Mouse (Mus musculus): ENCODE measurements around the gene Neurl3.
A peak's percentile ranks its signal among the peaks of the same experiment; 100 is the strongest.

The Neurl3 gene

DNA sequence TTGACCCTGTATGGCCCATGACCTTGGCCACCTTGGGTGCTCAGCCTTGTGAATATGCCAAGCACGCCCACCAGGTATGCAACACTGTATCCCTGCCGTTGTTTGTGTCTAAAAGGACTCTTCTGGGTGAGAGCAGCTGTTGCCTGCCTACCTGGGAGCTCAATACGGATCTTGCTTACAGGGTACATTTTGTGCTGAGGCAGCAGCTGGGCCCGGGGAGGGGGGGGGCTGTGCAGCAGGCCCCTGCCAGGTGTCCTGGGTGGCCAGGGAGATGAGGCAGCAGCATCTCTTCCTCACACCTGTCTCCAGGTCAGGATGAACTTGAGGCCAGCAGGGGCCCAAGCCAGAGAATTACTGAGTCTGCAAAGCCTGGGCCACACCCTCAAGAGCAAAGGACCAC, 23.6 kb upstream of the Neurl3 start:
- no peak for DNase-seq (ENCODE audit: low spot score in 2 of 2)

DNA sequence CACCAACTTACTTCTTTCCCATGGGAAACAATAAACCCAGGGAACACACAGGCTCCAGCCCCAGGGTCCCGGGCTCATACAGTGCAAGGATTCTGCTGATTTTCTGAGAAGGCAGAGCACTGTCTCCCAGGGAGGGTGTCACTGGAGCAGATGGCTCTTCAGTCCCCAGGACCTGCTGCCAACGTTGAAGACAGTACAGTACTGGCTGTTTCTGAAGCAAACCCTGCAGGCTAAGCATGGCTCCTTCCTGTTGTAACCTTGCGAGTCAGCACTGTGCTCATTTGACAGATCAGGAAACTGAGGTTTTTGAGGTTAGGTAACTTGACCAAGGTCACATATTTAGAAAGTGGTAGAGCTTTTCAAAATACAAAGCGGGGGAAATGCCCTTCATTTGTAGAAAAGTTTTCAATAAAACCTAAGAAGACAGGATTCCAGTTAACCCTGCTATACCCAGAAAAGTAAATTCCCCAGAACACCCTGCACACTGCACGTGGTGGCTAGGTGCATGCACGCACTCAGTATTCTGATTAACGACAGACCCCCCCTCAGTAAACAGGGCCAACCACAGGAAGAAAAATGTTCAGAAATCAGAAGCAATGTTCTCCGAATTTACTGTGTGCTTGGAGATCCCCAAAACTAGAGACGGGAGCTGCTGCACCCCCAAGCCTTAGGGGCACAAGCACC, 22.1 kb upstream of the Neurl3 start:
- DNase-seq (ENCODE audit: low spot score in 2 of 2), result no peak

DNA sequence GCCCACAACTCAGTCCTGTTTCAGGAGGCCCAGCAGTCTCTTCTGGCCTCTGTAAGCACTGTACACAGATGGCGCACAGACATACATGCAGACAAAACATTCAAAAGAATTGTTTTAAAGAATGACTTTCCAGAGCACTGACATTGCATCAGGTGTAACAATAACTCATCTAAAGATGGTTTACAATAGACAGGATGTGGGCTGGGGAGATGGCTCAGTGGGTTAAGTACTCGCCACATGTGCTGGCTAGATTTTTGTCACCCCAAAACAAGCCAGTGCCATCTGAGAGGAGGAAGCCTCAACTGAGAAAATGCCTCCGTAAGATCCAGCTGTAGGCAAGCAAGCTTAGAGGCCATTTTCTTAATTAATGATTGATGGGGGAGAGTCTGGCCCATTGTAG, 19.9 kb upstream of the Neurl3 start:
- DNase-seq (ENCODE audit: low spot score in 2 of 2), result no peak

DNA sequence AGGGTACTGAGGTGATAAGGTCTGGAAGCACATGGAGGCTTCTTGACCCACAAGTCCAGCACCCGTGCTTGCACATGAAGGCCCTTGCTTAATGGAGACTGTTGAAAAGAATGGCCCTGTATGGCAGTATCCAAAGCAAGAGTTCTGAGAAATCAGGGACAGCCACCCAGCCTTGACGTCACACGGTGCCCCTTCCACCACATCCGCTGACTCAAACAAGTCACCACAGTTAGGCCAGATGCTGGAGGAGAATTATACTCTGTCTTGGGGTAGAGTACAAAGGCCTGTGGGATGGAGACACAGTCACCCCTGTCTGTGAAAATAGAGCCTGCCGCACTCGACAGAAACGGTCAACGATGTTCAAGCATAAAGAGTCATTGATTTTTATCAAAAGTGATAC, 19.0 kb upstream of the Neurl3 start:
- DNase-seq (ENCODE audit: low spot score in 2 of 2), result no peak

DNA sequence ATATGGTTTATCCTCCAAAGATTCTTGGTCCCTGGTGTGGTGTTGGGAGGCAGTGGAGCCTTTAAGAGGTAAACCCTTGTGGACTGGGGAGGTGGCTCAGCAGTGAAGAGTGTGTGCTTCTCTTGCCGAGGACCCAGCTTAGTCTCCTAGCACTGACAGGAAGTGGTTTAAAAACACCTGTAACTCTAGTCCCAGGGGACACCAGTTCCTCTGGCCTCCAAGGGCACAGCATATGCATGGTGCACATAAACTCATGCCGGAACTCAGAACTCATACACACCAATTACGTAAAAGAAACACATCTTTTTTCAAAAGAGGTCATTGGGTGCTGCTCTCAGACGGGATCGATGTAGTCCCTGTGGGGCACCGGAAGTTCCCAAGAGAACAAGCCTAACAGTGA, 7.4 kb upstream of the Neurl3 start:
- DNase-seq (ENCODE audit: low spot score in 2 of 2), result no peak

DNA sequence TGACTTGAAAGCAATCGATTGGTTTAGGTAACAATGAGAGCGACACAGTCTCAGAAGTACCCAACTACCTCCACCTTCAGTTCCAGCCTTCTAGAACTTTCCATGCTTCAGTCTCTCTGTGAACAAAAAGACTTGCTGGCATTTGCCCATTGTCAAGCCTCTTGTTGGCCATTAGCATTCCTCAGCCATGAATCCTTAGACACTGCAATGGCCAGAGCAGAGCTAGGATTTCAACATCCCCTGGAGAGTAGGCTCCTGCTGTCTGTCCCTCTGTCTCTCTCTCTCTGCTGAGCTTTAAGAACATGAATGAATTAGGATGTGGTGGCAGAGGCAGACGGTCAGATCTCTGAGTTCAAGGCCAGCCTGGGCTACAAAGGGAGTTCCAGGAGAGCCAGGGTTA, 6.5 kb upstream of the Neurl3 start:
- DNase-seq (ENCODE audit: low spot score in 2 of 2), result no peak

DNA sequence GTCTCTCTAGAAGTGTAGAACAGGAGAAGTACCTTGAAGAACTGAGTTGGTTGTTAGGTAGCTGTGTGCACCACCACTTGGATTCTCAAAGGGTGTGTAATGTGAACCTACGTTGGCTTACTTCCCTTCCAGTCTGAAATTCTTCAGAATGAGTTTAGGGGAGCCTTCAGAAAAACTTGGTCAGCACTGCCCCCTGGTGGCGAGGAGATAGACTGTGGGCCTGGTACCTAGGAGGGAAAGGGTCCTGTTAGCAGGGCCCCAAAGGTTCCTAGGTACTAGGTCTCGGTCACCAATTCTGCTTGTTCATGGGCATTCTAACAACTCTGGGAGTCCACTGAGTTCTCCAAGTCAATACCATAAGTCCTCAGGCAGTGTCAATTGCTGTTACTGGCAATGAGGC, 4.7 kb upstream of the Neurl3 start:
- DNase-seq (ENCODE audit: low spot score in 2 of 2), result peak in 1 of 2 experiments; percentile 77

DNA sequence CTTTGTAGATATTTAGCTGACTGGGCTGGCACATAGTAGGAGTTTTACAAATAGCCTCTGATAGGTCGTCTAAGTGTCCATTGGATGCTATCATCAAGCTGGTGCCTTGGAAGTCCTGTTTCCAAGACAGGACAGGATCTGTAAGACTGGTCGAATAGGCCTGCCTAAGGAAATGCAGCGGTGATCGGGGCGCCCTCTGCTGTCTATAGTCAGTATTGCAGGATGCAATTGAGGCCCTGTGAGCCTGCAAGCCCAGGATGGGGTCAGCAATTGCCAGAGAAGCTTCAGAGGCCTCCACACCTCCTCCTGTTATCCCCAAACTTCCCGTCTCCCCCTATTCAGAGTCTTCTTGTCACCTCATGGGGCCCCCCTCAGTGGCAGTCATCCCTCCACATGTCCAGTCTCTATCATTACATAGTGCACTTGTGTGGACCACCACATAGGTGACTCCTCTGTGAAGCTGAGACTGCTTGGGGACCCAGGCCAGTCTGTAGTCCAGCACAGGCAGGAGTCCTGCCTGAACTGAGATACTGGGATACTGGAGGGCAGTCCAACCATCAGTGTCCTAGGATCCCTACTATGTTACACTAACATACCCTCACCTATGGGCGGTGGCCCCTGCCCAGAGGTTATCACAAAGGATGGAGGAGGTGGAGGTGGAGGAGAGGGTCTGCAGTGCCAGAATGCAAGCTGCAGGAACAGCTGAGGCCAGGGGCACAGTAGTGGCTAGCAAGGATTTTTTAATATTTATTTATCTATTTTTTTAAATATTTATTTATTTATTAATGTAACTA, 3.0 kb upstream of the Neurl3 start:
- peak in 1 of 2 experiments; percentile 55 for DNase-seq (ENCODE audit: low spot score in 2 of 2)

DNA sequence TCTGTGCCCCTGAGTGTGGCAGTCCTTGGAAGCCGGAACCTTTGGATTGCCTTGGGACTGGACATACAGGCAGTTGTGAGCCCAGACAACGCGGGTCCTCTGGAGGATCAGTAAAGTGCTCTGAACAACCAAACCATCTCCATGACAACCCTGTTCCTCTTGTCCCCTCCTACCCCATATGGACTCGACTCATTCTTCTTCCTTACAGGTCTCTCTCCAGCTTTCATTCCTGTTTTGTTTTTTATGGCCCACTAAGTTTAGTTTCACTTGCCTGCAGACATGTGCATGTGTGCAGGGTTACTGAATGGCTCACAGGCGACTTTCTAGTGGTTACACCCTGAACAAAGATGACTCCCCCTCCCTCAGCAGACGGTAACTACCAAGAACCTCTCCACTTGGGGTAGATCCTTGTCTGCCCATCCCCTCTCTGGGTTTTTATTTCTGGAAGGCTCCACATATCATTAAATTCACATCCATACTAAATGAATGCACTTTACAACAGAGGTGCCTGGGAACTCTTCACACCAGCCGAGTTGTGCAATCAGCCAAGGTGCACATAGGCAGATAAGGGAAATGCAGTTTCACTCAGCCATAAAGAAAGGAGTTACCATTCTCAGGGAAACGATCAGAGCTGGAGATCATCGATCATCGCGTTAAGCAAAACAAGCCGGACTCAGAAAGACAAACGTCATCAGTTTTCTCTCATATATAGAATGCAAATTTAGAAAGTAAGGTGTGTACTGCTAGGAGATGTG, 1.3 kb upstream of the Neurl3 start:
- no peak for DNase-seq (ENCODE audit: low spot score in 2 of 2)

DNA sequence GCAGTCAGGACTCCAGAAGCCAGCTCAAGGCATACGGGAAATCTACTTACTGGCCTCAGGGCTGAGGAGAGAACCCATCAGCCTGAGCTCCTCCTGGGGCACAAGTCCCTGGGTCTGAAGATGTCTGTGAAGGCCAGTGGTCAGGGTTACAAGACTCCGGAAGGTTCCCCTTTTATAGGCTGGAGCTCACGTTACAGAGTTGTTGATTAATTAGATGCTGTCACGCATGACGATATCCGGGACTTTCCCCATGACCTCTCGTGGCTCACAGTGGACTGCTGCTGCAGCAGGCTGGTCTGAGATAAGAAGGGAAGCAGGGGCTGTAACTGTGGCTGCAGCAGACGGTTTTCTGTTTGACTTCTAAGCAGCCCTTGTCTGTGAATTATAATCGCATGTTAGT, 1.2 kb downstream of the Neurl3 start:
- no peak for DNase-seq (ENCODE audit: low spot score in 2 of 2)

DNA sequence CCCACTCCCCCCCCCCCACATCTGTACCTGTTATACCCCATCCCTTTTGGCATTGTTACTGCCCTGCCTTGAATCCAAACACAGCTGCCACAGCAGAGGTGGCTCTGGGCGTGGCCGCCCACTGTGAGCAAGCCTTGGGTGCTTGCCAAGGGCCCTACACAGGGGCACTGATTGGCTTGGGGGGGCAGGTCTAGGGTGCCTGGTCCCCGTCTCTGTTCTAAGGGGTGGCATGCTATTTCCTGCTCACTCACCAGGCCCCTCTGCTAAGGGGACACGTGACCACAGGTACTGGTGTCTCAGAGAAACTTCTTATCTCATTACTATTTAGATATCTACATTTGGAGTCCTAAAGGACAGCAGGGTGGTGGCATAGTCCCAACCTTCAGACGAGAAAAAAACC, 1.9 kb downstream of the Neurl3 start:
- no peak for DNase-seq (ENCODE audit: low spot score in 2 of 2)

DNA sequence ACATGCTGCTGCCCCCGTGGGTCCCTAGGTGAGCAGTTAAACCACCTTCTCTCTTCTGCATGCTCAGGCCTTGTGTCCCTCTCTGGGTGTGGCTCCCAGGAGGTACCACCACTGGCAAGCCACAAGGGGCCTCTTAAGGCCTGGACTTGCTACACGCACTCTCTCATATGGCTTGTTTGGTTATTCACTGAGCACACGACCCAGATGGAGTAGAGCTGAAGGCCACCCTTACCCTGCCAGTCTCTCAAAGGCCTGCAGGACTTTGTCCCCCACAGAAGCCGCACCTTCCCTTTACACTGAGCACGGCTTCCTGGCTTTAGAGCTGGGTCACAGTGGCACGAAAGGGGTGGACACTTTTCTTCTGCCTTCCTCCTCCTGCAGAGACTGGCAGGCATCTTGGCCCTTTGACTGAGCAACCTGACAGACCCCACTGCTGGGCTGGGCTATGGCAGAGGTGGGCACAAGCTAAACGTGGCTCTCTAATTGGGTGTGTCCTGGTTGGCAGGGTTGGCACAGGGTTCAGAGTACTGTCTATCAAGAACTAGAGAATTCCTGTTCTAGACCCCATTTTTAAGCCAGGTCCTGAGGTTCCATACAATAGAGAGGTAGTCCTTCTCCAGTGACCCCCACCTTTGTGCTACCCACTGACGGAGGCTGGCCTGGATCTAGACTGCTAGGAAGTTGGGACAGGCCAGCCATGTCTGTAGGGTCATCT, 2.8 kb downstream of the Neurl3 start:
- DNase-seq (ENCODE audit: low spot score in 2 of 2), result no peak

DNA sequence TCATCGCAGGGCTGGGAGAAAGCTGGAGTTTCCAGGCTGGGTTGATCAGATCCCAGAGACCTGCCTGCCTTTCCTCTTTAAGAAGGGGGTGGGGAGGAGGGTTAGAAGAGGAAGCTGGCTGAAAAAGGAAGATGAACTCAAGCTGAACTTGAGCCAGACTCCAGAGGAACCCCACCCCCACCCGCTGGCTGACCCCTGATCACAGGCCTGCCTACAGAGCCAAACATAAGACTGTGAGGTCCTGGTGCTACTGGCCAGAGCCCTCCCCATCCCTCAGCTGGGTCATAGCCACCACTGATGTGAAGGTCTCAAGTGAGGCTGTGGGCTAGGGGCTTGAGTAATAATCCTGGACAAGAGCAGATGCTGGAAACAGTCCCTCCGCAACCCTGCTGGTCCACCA, 3.8 kb downstream of the Neurl3 start:
- no peak for DNase-seq (ENCODE audit: low spot score in 2 of 2)

DNA sequence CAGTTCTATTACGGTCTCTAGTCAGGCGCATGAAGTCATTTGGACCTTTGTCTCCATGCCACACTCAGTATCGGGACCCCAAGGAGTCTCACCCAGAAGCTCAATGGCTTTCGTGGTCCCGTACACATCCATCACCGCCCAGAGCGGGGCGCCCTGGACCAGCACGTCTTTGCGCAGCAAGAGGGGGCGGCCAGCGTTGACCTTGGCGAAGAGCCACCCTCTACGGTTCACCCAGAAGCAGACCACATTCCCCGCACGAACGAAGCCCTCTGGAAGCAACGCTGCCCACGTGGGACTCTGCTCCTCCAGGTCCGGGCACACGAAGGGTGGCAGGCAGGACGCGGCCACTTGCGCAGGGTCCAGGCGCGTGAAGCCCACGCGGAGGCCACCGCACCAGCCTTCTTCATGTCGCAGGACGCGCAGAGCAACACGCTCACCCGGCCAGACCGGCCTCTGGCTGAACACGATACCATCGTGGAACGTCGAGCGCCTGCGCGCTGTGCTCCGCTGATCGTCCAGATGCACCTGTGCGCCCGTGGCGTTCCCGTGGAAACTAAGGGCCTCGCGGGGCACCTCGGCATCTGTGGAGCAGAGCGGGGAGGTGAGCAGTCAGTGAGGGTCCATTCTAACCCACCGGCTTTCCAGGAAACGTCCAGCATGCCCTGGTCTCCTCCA, 5.2 kb downstream of the Neurl3 start:
- no peak for DNase-seq (ENCODE audit: low spot score in 2 of 2)

DNA sequence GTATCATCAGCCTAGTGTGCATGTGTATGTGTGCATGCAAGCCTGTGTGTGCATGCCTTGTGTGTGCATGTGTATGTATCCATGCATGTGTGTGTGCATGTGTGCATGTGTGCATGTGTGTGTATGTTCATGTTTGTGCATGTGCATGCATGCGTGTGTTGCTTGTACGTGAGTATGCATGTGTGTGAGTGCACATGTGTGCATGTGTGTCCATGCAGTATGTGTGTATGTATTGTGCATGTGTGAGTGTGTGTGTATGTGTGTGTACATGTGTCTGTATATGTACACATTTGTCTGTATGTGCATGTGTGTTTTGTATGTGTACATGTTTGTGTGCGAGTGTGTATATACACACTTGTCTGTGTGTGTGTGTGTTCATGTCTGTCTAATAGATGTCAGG, 6.9 kb downstream of the Neurl3 start:
- no peak for DNase-seq (ENCODE audit: low spot score in 2 of 2)

DNA sequence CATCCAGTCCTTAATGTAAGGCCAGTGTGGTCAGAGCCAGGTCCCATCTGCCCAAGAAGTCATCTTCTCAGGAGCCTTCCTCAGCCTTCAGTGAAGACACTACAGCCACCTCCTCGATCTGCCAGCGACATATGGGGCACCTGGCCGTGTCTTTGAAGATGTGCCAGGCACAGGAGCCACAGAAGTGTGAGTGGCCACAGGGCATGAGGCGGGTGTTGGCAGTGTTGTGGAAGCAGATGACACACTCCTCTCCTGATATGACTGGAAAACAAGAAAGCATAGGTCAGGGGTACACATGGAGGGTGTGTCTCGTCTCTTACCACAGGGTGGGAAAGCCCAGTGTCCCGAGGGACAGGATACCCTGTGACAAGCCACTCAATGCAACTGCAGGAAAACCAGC, 8.2 kb downstream of the Neurl3 start:
- DNase-seq (ENCODE audit: low spot score in 2 of 2), result no peak

DNA sequence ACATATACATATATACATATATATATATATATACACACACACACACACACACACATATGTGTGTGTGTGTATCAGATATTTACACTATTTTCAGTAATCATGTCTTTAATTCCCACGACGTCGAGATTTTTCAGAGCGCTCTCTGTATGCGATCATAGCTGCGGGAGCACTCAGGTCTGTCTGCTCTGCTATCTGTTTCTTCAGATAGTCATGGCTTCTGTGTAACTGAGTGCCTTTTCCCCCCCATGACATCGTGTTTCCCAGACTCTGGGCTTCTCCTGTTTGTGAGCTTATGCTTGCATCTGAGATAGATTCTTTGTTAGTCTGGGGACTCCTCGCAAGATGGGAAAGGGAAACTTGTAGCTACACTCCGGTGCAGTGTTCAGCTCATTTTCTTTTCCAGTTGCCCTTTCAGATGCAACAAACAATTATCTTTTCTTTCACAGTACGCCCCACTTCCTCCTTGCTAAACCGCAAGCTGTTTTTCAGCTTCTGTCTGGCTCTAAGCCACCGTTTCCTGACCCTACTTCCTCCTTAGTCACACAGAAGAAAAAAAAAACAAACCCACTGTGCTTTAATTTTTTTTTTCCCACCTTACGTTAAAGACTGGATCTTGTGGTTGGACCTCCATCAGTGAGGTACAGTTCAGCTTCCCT, 10.5 kb downstream of the Neurl3 start:
- DNase-seq (ENCODE audit: low spot score in 2 of 2), result no peak

DNA sequence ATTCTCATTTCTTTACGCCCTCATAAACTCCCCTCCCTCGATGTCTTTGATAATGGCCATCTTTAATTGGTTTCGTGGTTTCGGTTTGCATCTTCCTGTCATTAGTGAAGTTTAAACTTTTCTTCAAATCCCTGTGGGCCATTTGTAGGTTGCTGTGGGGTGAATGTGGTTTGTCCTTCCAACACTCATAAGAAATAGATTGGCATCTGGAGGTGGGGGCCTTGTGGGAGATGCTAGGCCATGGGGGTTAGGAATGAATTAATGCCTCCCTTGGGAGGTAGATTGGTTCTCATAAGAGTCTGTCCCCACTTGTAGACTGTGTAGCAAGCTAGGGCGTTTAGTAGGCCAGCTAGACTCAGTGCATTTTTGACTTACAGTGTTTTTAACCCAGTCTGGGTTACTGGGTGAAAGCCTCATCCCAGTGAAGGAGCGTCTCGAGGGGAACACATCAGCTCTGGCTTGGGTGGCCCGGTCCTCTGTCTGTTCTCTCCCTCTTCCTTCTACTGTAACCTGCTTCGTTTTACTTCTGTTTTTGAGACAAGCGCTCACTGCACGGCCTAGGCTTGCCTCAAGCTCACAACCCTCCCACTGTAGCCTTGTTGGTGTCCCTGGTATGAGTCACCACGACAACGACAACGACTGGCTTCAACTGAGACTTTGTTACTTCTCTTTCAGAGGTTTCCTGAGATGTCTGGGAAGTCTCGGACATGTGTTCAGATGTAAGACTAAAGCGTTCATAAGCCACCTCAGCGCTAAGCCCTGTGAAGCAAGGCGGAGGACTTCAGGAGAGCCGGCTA, 12.6 kb downstream of the Neurl3 start:
- DNase-seq (ENCODE audit: low spot score in 2 of 2), result no peak

DNA sequence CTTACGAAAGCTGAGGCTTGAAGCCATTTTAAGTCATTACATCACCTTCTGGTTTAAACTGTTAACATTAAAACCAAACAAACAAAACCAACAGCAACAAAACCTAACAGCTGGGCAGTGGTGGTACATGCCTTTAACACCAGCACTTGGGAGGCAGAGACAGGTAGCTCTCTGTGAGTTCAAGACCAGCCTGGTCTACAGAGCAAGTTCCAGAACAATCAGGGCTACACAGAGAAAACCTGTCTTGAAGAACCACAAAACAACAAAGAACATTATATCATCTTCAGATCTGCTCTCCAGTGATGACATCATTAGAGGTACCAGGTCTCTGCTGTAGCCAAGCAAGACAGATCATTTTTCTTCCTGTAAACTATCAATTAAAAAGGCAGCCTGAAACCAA, 14.1 kb downstream of the Neurl3 start:
- DNase-seq (ENCODE audit: low spot score in 2 of 2), result no peak

DNA sequence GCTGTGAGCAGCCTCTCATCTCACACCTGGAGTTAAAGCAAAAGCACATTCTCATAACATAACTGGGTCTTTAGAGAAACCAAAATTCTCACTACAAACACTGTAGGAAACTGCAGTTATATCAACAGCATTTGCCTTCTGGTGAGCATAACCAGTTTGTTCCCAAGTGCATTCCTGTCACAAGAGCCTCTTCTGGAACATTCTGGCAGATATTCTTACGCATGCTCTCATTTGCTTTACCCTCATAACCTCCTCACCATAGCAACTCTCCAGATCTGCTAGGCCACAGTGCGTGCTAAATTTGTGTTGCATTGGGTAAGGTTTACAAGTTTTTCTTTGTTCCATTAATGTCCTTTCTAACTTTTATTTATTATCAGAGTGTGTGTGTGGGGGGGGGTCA, 15.2 kb downstream of the Neurl3 start:
- no peak for DNase-seq (ENCODE audit: low spot score in 2 of 2)

Data from frontal cortex, postnatal 10 days (tissue).